Mouse (Mus musculus) heart, embryonic 16.5 days (tissue): ENCODE results near the gene Deup1. TPM values are rescaled to one million over a fixed set of nuclear protein-coding genes. Genes with fewer than 3 reads are reported as not detected.

ENCODE experiments used
- ATAC-seq: fragments of 200-750 bp; cut with Nextera tagmentation; replicated peaks from 2 replicates; pipeline ENCODE4 v1.8.0; 2017; ENCODE audit warnings: moderate number of reproducible peaks; ENCODE audit not compliant: insufficient read depth, low FRiP score; ENCODE audit errors: extremely low read depth
- H3K27ac ChIP-seq: fragments of 300-500 bp; sonication (generic); 2 replicates; pipeline ENCODE4 v1.5.1; 2014; ENCODE audit warnings: mild to moderate bottlenecking, low read length, control low read depth, moderate library complexity
- H3K27me3 ChIP-seq: fragments of 300-500 bp; sonication (generic); 2 replicates; pipeline ENCODE4 v1.6.1; 2014; ENCODE audit warnings: low read length, mixed read lengths; ENCODE audit not compliant: control insufficient read depth, insufficient read depth
- H3K36me3 ChIP-seq: fragments of 300-500 bp; sonication (generic); 2 replicates; pipeline ENCODE4 v1.6.1; 2014; ENCODE audit not compliant: control insufficient read depth, insufficient read depth
- H3K4me1 ChIP-seq: fragments of 300-500 bp; sonication (generic); 2 replicates; pipeline ENCODE4 v1.6.1; 2014; ENCODE audit warnings: low read length, mixed read lengths; ENCODE audit not compliant: control insufficient read depth, insufficient read depth
- H3K4me2 ChIP-seq: fragments of 300-500 bp; sonication (generic); 2 replicates; pipeline ENCODE4 v1.6.1; 2014; ENCODE audit warnings: low read depth, mild to moderate bottlenecking, control low read depth, low read length
- H3K4me3 ChIP-seq: fragments of 300-500 bp; sonication (generic); 2 replicates; pipeline ENCODE4 v1.5.1; 2014; ENCODE audit warnings: mild to moderate bottlenecking, control low read depth, low read length
- H3K9ac ChIP-seq: fragments of 300-500 bp; sonication (generic); 2 replicates; pipeline ENCODE4 v1.6.1; 2014; ENCODE audit warnings: low read length, control low read depth
- H3K9me3 ChIP-seq: fragments of 300-500 bp; sonication (generic); replicated peaks from 2 replicates; pipeline ENCODE4 v1.6.1; 2016; ENCODE audit warnings: low read length; ENCODE audit not compliant: control insufficient read depth
- WGBS: fragments of 180-500 bp; shearing (Covaris S2); extraction: QIAGEN DNeasy Blood & Tissue Kit; methylation state at CpG from one replicate; pipeline ENCODE4 v1.1.7; 2014; 5-methylcytosine and 5-hydroxymethylcytosine counted together
- polyA plus RNA-seq: library from polyadenylated mRNA; unstranded; fragments of >200 nt; fragmentation: Nextera tagmentation; extraction: Ambion mirVana; gene quantifications from 2 replicates; pipeline ENCODE4 v1.2.1, GENCODE M21; 2015

Deup1 gene
- 1.5 and 2.5 TPM in 2 replicates for polyA plus RNA-seq

DNA sequence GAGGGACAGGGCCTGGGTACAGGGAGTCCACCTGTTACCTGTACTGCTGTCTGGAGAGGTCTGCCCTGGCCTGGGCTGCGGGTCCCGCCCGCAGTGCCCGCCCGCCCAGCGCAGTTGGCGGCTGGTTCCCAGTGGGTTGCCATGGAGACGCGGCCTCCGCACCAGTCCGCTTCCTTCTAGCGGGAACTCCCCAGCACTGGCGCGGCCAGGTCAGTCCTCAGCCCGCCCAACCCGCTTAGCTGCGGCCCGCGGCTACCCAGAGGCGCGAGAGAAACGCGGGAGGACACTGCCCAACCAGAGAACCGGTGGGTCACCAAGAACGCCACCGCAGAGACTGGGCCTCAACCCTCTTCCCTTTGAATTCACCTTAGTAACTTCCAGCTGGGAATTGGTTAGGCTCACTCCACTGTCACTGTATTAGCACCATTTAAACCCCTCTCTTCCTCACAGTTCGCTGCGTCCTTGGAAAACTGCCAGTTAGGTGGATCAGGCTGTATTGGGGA lies at the start of gene Deup1:
Gene Deup1 (minus strand): TSS at position 149 of the 503 bp plus-strand sequence.
- peak within 1 kb of the TSS; percentile 70 for H3K4me2 ChIP-seq
- peak within 1 kb of the TSS; percentile 33 for H3K9ac ChIP-seq
- peak; percentile 41; the same call in 1 of the 2 replicates for ATAC-seq
- peak within 1 kb of the TSS; percentile 46 for H3K4me3 ChIP-seq
- H3K4me1 ChIP-seq = peaks cover 4% of the 10 kb centered on the region
- H3K27me3 ChIP-seq = peaks cover 3% of the 10 kb centered on the region
- H3K27ac ChIP-seq = no peak within 1 kb of the TSS
- H3K36me3 ChIP-seq = no peaks in the 10 kb centered on the region
- 2% methylated on average over 28 of the region's 28 CpGs for WGBS
- H3K9me3 ChIP-seq = no peaks in the 10 kb centered on the region

DNA sequence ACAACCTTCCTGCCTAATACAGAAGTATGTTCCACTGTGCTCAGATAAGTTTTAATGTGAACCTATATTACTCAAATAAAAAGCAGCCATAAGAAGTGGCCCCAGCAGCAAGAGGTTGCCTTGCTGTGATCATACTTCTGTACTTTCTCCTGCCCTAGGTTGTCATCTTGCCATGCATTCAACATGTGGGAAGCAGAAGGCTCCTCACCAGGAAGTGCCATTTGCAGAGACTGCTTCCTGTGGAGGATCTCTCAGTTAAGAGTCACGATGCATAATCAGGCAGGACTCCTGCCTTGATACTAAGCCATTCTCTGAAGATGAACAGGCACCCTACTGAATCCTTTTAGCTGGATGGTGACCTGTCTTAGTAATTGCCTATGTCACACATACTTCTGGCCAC lies 44.5 kb upstream of the Deup1 start:
- Histone ChIP-seq H3K4me3 (no peak overlapping the region), H3K27me3 (no peaks in the 10 kb centered on the region), H3K4me1 (no peaks in the 10 kb centered on the region; the same call in 1 of the 2 replicates), H3K9ac (no peak overlapping the region), H3K36me3 (no peaks in the 10 kb centered on the region), H3K9me3 (no peaks in the 10 kb centered on the region), H3K27ac (no peak overlapping the region), H3K4me2 (no peak overlapping the region)
- WGBS = 26% methylated on average over 1 of the region's 1 CpGs
- ATAC-seq = no peak

DNA sequence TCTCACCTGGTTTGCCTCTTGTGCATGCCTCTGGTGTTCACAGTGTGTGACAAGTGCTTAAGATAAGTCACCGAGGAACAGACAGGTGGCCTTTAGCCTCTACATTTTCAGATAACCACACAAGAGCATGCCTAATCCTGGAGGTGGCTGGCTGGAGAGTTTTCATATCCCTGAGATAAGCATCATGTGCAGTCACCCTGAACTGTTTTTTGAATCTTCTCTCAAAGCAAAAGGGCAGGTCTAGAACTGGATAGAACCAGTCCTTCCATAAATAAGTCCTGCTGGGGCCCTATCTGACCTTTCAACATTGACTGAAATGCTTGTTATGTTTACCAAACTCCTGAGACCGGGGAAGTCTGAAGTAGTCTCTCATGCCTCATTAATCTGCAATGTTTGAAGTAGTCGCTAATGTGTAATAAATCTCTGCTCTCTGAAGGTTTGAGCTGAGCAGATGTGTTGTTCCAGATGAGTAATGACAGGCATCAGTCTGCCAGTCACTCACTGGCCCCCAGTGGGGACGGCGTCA lies 42.3 kb upstream of the Deup1 start:
- H3K4me2 ChIP-seq = no peak overlapping the region
- no peaks in the 10 kb centered on the region for H3K36me3 ChIP-seq
- H3K4me3 ChIP-seq = no peak overlapping the region
- 27% methylated on average over 5 of the region's 5 CpGs for WGBS
- no peaks in the 10 kb centered on the region for H3K27me3 ChIP-seq
- no peak for ATAC-seq
- no peaks in the 10 kb centered on the region for H3K9me3 ChIP-seq
- H3K27ac ChIP-seq = no peak overlapping the region
- no peaks in the 10 kb centered on the region; the same call in 1 of the 2 replicates for H3K4me1 ChIP-seq
- H3K9ac ChIP-seq = no peak overlapping the region

DNA sequence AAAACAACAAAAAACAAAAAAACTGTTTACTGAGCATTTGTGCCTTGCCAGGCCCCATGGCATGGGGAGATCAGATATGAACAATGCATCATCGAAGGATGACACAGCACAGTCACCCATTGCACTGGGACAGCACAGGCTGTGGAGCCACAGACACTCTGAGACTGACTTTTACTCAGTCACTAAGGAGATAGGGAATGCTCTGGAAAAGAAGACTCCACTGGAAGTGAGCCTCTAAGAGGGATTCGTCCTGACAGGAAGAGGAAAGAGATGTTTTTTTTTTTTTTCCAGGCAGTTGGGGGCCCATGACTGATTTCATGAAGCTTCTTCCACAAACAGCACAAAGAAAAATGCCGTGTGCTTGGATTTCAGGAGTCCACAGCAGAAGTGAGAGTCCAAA lies 41.7 kb upstream of the Deup1 start:
- 37% methylated on average over 3 of the region's 3 CpGs for WGBS
- Histone ChIP-seq H3K4me2 (no peak overlapping the region), H3K27ac (no peak overlapping the region), H3K9me3 (no peaks in the 10 kb centered on the region), H3K4me1 (no peaks in the 10 kb centered on the region; the same call in 1 of the 2 replicates), H3K4me3 (no peak overlapping the region), H3K36me3 (no peaks in the 10 kb centered on the region), H3K9ac (no peak overlapping the region), H3K27me3 (no peaks in the 10 kb centered on the region)
- no peak for ATAC-seq

DNA sequence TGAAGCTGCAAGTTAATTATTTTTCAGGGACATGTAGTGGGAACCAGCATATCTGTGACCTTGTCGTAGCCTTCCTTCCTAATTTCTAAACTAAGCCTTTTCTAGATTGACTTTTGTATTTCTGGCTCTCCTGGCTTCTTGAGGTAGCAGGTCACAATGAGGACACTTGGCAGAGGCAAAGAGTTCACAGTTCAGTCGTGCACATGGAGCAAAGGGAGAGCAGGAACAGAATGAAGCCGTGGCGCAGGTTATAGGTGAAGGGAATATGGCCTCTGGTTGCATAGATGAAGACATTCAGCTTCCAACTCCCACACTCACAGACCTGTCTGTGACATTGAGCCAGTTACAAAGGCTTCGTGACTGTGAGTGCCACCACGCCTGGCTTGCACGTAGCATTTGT lies 36.9 kb upstream of the Deup1 start:
- H3K27ac ChIP-seq = no peak overlapping the region
- H3K36me3 ChIP-seq = no peaks in the 10 kb centered on the region
- 69% methylated on average over 7 of the region's 7 CpGs for WGBS
- no peak overlapping the region for H3K9ac ChIP-seq
- H3K4me1 ChIP-seq = no peaks in the 10 kb centered on the region; the same call in 1 of the 2 replicates
- ATAC-seq = no peak
- no peak overlapping the region for H3K4me3 ChIP-seq
- H3K4me2 ChIP-seq = no peak overlapping the region
- no peaks in the 10 kb centered on the region for H3K9me3 ChIP-seq
- no peaks in the 10 kb centered on the region for H3K27me3 ChIP-seq

DNA sequence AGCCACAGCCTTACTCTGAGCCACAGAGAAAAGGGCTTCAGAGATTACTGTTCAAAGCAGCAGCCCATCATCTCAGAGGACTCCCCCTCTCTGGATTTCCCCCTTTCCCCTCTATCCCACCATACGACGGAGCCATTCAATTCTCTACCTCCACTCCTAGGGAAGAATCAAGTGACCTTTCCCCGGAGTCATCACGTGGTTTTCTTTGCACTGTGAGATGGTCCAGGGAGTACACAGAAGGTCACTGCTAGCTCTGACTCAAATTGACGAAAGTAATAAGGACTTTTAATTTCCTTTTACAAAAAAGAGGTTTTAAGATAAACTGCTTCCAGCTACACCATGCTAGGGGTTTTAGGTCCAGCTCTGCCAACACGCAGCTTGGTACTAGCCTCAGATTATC lies 31.3 kb upstream of the Deup1 start:
- Histone ChIP-seq H3K4me1 (no peaks in the 10 kb centered on the region; the same call in 1 of the 2 replicates), H3K9ac (no peak overlapping the region), H3K27ac (no peak overlapping the region), H3K9me3 (no peaks in the 10 kb centered on the region), H3K4me2 (no peak overlapping the region), H3K4me3 (no peak overlapping the region), H3K36me3 (no peaks in the 10 kb centered on the region), H3K27me3 (no peaks in the 10 kb centered on the region)
- no peak for ATAC-seq
- 64% methylated on average over 6 of the region's 6 CpGs for WGBS

DNA sequence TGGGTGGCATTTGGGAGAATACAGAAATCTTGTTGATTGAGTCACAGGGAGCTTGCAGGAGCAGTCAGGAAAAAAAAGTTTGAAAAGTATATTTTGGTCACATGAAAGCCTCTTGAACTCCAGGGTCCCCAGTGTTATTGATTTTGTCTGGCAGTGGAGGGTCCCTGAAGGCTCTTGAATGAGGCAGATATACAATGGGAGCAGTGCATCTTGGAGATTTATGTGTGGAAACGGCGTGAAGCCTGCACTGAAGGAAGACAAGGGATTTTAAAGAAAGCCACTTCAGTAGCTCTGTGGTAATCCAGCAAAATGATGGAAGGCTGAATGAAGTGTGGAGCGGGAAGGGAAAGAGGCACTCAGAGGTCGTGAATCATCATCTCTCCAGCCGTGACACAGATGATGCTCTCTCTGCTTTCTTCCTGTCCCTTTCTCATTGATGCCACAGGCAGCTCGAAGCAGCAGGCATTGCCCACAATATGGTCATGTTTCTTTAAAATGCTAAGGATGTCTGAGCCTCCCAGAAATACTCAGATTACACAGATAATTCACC lies 30.6 kb upstream of the Deup1 start:
- Histone ChIP-seq H3K4me1 (no peaks in the 10 kb centered on the region), H3K27me3 (no peaks in the 10 kb centered on the region), H3K36me3 (no peaks in the 10 kb centered on the region), H3K4me2 (no peak overlapping the region), H3K9me3 (no peaks in the 10 kb centered on the region), H3K27ac (no peak overlapping the region), H3K4me3 (no peak overlapping the region), H3K9ac (no peak overlapping the region)
- 57% methylated on average over 6 of the region's 6 CpGs for WGBS
- no peak for ATAC-seq

DNA sequence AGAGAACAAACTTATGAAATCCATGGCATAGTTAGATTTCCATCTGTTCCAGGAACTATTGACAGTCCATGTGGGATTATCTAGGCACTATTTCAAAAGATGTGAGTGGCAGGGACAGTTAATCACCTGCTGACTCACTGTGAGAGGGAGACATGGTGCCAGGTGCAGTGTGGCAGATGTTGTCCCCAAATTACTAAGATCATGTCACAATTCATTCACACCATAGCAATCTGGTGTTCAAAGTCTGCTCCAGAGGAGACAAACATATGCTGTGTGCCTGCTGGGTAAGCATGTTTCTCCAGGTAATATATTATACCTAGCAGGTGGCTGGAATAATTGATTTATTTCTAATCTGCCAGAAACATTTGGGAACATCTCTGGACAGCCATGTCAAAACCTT lies 25.3 kb upstream of the Deup1 start:
- no peaks in the 10 kb centered on the region for H3K27me3 ChIP-seq
- H3K27ac ChIP-seq = no peak overlapping the region
- H3K36me3 ChIP-seq = no peaks in the 10 kb centered on the region
- H3K9ac ChIP-seq = no peak overlapping the region
- H3K4me1 ChIP-seq = no peaks in the 10 kb centered on the region
- H3K9me3 ChIP-seq = no peaks in the 10 kb centered on the region
- H3K4me3 ChIP-seq = no peak overlapping the region
- H3K4me2 ChIP-seq = no peak overlapping the region
- ATAC-seq = no peak

DNA sequence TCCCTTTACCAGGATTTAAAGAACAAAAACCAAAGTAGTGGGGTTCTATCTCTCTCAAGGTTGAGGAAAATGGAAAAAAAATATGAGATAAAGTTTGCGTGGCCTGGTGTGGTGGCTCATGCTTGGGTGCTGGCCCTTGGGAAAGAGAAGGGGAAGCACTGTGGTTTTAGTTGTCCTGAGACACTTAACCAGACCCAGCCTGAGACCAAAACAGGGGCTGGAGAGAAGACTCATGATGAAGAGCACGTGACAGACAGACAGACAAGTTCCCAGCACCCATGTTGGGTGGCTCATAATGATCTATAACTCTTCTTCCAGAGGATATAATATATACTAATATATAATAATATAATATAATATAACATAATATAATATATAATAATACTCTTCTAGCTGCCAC lies 22.2 kb upstream of the Deup1 start:
- 78% methylated on average over 2 of the region's 2 CpGs for WGBS
- Histone ChIP-seq H3K9me3 (no peaks in the 10 kb centered on the region), H3K4me1 (no peaks in the 10 kb centered on the region), H3K4me3 (no peak overlapping the region), H3K9ac (no peak overlapping the region), H3K36me3 (no peaks in the 10 kb centered on the region), H3K27me3 (no peaks in the 10 kb centered on the region), H3K4me2 (no peak overlapping the region), H3K27ac (no peak overlapping the region)
- ATAC-seq = no peak
